Mouse (Mus musculus) brain, embryonic 14.5 days (tissue): ENCODE results near the gene Apof.

Experiments
- CTCF ChIP-seq: fragments of 200-500 bp; IDR thresholded peaks from 2 replicates; pipeline ENCODE4 v1.5.1; 2012; ENCODE audit warnings: inconsistent platforms, mild to moderate bottlenecking, moderate library complexity, borderline replicate concordance; ENCODE audit not compliant: insufficient read depth, insufficient read length; ENCODE audit errors: extremely low read depth
- POLR2A ChIP-seq: fragments of 200-500 bp; IDR thresholded peaks from 2 replicates; pipeline ENCODE4 v1.6.1; 2012; ENCODE audit warnings: mild to moderate bottlenecking, inconsistent platforms, borderline replicate concordance; ENCODE audit not compliant: poor library complexity, insufficient read depth, insufficient read length, severe bottlenecking; ENCODE audit errors: extremely low read depth

GRCm38 (mm10) chr10:128256328-128256727, 12.1 kb upstream of the Apof start:
- no peak for TF ChIP-seq CTCF
- TF ChIP-seq POLR2A: no peak
